Mouse (Mus musculus): ENCODE data around the gene Zfp606.
A peak's percentile ranks its signal among the peaks of the same experiment; 100 is the strongest.

Gene Zfp606

DNA sequence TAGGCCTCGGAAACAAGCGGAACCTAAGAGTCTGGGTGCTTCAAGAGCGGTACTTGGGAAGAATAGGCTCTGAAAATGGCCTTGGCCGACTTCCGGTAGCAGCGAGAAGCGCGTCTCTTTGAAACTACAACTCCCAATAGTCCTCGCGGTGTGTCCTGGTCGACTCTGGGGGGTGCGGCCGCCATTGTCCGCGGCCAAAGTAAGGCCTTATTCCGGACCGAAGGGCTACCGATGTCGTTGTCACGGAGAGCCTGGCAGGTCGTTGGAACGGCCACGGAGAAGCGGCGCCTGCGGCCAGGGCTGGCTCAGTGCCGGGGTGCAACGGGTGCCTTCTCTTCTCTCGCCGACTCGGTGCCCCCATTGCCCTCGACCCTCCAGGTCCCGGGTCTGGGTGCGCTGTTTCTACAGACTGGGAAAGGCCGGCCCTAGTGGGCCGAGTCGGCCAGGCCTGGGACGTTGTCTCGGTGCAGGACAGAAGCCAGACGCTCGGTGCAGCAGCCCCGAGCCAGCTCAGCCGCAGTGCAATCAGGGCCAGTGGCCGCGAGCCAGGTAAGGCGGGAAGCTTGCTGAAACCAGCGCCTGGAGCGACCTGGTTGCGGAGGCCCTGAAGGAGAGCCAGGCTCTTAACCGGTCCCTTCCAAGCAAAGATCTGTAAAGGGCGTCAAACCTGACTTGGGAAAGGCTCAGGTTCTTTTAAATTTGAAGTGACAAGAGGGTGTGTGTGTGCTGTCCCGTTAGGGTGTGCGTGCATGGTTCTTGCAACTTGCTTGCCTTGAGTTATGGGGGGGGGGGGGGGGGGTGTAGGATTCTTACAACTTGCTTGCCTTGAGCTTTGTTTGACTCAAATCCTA lies at the start of gene Zfp606:
Zfp606 (plus strand) TSS at position 136 of the 851 bp plus-strand sequence.
- peak; percentile 55 to 68 for DNase-seq (ENCODE audit: low read depth in 2 of 2, low spot score in 2 of 2)

DNA sequence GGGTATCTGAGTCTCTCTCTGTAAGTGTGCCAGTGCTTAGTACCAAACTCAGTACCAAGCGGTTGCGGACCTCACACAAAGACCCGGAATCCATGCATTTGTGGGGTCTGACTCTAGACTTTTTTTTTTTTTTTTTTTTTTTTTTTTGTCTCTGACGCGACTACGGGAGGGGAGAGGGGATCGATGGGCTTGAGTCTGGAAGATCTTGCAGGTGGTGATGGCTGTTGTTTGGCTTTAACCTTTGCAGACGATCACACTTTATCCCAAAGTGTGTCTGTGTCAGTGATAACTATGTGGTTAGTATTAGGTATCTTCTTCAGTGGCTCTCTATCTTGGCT lies 885 bp downstream of the Zfp606 start:
- no peak for DNase-seq (ENCODE audit: low read depth in 2 of 2, low spot score in 2 of 2)

- no peak for DNase-seq (ENCODE audit: low read depth in 2 of 2, low spot score in 2 of 2)
Measured at GRCm38 (mm10) chr7:12479525-12479924, 1.4 kb downstream of the Zfp606 start.

DNA sequence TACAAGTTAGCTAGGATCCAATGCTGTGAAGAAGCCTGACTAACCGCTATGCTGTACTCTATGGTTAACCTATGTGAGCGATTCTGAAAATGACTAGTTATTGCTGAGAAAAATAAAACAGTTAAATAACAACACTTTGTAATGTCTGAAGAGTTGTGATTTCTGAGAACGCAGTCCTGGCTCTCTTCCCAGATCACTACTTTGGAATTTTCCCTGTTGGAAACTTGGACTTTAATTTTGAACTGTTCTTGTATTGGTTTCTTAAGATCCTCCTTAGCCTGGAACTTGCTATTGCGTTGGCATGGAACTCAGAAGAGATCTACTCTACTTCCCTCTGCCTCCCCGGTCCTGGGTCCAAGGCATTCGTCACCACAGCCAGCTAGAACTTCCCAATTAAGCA lies 5.7 kb downstream of the Zfp606 start:
- no peak for DNase-seq (ENCODE audit: low read depth in 2 of 2, low spot score in 2 of 2)

- DNase-seq (ENCODE audit: low read depth in 2 of 2, low spot score in 2 of 2) = no peak
Measured at GRCm38 (mm10) chr7:12485956-12486355, 7.9 kb downstream of the Zfp606 start.

DNA sequence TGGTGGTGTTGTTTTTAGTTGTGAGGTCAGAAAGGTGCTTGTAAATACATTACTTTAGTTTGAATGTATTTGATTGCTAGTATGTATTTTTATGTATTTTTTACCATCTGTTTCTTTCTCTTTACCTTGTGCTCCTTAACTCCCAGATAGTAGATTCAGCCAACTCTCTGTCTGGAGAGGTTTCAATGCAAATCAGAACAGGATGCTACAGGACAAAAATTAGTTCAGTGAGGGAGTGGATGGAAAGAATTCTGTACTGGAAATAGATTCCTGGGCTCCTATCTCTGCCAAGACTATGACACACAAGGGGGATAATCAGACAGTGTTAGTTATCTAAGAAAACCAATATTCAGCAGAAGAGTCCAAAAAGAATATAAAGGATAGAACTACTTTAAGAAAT lies 8.6 kb downstream of the Zfp606 start:
- no peak for DNase-seq (ENCODE audit: low read depth in 2 of 2, low spot score in 2 of 2)

DNA sequence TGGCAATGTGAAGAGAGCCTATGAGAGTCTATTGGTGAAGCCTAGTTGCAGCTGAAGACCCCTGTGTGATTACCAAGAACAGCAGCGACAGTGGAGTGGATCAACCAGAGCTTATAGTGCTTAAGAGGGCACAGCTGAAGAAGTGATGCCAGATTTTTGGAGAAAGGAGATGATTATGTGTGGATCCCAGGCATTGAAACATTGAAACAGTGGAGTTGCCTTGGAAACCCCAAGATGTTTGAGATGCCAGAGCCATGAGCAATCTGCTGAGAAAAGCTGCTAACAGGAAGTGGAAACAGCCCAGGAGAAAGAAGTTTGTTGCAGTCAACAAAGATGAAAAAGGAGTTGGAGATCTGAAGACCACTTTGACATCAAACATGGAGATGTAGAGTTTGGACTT lies 32.8 kb downstream of the Zfp606 start:
- no peak for DNase-seq (ENCODE audit: low read depth in 2 of 2, low spot score in 2 of 2)

DNA sequence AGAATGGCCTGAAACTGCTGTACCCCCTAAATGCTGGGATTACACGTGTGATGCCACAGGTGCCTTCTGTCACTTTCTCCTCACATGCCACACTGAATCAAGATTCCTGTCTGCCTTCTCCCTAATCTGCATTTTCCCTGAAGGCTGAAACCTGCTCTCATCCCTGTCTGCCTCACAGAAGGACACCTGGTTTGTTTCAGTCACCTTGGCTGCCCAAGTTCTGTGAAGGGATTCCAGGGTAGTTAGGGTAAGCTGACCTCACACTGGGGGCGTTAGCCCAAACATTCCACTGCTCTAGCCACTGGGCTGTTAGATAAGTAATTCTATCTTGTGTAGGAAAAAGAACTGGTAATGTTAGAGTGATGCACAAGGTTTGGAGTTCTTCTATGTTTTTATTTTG lies 34.1 kb downstream of the Zfp606 start, which contains the start of gene 2900092C05Rik:
2900092C05Rik (plus strand) TSS at position 301 of the 400 bp plus-strand sequence.
- no peak for DNase-seq (ENCODE audit: low read depth in 2 of 2, low spot score in 2 of 2)
